Mouse (Mus musculus) retina, adult 2 months (tissue): ENCODE results near the gene Rims3.

ENCODE experiments used
- DNase-seq: peaks from one replicate; pipeline ENCODE4 v3.0.0-alpha.2; 2012; ENCODE audit warnings: low read depth, low spot score

Gene Rims3

GRCm38 (mm10) chr4:120854588-120855319 lies at the start of gene Rims3:
Rims3 (plus strand) TSS chr4:120854816.
- DNase-seq = peak; percentile 69

DNA sequence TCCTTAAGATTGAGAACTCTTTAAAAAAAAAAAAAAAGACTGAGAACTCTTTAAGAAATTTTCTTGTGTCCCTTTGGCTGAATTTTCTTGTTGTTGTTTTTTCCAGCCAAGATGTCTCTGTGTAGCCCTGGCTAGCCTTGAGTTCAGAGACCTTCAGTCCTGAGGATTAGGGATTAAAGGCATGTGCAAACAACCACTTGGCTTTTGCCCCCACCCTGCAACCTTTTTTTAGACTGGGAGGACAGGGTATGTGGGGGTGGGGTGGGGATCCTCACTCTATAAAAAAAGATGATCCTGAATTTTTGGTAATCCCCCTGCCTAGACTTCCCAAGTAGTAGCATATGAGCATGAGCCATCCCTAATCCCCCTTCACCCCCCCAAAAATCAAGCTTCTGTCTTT lies 48.8 kb upstream of the Rims3 start:
- no peak for DNase-seq

- no peak for DNase-seq
Observed at GRCm38 (mm10) chr4:120813762-120814161, 40.9 kb upstream of the Rims3 start.

GRCm38 (mm10) chr4:120814171-120814570 lies 40.4 kb upstream of the Rims3 start:
- DNase-seq = no peak

GRCm38 (mm10) chr4:120815163-120815562 lies 39.5 kb upstream of the Rims3 start:
- no peak for DNase-seq

GRCm38 (mm10) chr4:120815622-120816334 lies 38.8 kb upstream of the Rims3 start:
- peak; percentile 72 for DNase-seq

GRCm38 (mm10) chr4:120817002-120817774 lies 37.4 kb upstream of the Rims3 start:
- no peak for DNase-seq

DNA sequence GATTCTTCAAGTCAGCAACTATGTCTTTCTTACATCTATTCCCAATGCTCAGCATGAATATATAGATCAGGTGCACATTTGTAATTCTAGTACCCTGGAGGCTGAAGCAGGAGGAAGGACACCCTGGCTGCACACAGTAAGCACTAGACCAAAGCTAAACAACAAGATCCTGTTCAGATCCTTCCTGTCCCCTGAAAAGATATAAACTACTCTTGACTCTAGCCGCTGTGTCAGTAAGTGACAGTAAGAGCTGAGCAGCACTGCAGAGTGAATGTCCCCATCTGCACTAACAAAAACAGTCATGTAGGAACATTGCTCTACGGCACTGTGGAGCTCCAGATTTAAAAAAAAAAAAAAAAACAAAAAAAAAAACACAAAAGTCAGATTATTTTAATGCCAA lies 36.7 kb upstream of the Rims3 start:
- DNase-seq = no peak

DNA sequence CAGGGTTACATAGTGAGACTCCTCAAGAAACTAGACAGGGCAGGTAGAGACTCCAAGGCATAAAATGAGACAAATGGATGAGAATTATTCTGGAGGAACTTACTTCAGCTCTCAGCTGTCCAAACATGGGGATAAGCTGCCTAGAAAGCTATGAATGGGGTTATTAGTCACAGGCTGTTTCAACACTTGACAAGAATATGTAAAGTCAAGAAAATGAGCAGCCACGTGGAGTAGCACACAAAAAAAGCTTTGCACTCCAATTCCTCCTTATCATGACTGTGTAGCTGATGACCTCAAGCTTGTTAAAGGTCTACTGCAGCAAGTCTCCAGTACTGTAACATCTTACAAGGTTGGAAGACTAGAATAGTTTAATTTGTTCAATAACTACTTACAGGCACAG lies 35.3 kb upstream of the Rims3 start:
- DNase-seq = no peak

- DNase-seq = no peak
Observed at GRCm38 (mm10) chr4:120819871-120820270, 34.7 kb upstream of the Rims3 start.

GRCm38 (mm10) chr4:120822191-120822911 lies 32.3 kb upstream of the Rims3 start:
- DNase-seq = no peak

- DNase-seq = peak; percentile 86
Observed at GRCm38 (mm10) chr4:120825100-120825553, 29.5 kb upstream of the Rims3 start.

- peak; percentile 97 for DNase-seq
Observed at GRCm38 (mm10) chr4:120825577-120826326, 28.9 kb upstream of the Rims3 start.

- DNase-seq = no peak
Observed at GRCm38 (mm10) chr4:120826418-120826817, 28.2 kb upstream of the Rims3 start.

GRCm38 (mm10) chr4:120830767-120831166 lies 23.8 kb upstream of the Rims3 start:
- no peak for DNase-seq

DNA sequence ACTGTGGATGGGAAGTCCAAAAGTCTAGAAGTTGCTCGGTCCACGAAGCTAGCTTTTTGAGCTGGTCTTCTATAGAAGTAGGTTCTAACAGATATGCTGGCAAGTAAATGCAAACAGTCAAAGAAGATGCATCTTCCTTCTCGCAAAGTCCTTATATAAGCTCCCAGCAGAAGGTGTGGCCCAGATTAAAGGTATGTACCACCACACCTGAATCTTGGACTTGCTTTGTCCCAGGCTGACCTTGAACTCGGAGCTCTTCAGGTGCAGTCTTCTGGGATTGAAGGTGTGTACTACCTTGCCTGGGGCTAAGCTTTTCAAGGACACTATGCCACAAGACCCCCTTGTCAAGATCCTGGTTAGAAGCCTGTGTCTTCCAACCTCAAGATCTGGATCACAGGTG lies 23.1 kb upstream of the Rims3 start, which contains the start of gene Nfyc:
Nfyc (minus strand) TSS at position 101 of the 400 bp plus-strand sequence.
- no peak for DNase-seq

DNA sequence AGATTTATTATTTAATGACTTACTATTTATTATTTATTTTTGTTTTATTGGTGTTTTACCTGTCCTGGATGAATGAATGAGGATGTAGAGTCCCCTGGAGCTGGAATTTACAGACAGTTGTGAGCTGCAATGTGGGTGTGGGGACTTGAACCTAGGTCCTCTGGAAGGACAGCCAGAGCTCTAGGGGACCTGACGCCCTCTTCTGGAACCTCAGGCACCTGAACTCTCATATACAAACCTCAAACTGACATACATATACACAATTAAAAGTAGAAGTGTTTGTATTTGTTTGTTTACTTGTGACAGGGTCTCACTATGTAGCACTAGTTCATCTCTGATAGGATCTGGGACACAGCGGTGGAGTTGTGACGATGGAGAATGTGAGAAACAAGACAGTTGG lies 13.3 kb upstream of the Rims3 start:
- no peak for DNase-seq

GRCm38 (mm10) chr4:120844423-120845082 lies 10.1 kb upstream of the Rims3 start:
- no peak for DNase-seq

GRCm38 (mm10) chr4:120845098-120845497 lies 9.5 kb upstream of the Rims3 start:
- DNase-seq = no peak

DNA sequence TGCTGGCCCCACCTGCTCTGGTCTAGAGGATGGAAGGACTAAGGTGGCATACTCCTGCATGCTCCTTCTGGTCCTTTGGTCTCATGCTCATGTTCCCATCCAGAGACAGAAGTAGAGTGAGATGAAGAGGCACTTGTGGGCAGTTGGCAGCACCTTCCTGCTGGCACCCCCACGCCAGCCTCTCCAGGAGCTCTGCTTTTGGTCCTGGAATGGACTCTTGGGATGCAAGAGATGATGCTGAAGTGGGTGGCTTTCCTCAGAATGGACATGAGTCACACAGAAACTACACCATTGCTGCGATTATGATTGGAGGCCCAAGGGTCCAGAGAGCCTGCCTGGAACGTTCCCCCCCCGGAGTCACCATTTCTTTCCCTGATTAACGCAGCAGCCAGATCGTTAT lies 5.7 kb upstream of the Rims3 start:
- no peak for DNase-seq
